Mouse (Mus musculus) ES-E14 (cell line): Measurements from ENCODE around the gene Mn1. TPM values are rescaled to one million over a fixed set of nuclear protein-coding genes. Genes with fewer than 3 reads are reported as not detected.

Experiments used
- DNase-seq: peaks from one replicate; pipeline ENCODE4 v3.0.0-alpha.2; 2013; ENCODE audit warnings: low read depth, low spot score
- H3K27ac ChIP-seq: 2 replicates; pipeline ENCODE4 v1.5.1; 2012; ENCODE audit warnings: low read depth, mild to moderate bottlenecking, low read length, moderate library complexity, mixed read lengths; ENCODE audit not compliant: poor library complexity, insufficient read depth, severe bottlenecking
- H3K36me3 ChIP-seq: 2 replicates; pipeline ENCODE4 v1.6.1; 2012; ENCODE audit warnings: mild to moderate bottlenecking, low read length, moderate library complexity, mixed read lengths; ENCODE audit not compliant: control insufficient read depth, poor library complexity, insufficient read depth, severe bottlenecking
- H3K4me1 ChIP-seq, 2 experiments: fragments of 150-350 bp in 1 of 2; sonication (generic) in 1 of 2; 2 replicates each; pipeline ENCODE4 v1.6.1; 2012; ENCODE audit warnings: low read length in 2 of 2, mild to moderate bottlenecking in 1 of 2, mixed read lengths in 1 of 2; ENCODE audit not compliant: control insufficient read depth in 2 of 2, insufficient read depth in 2 of 2, poor library complexity in 1 of 2
- H3K4me3 ChIP-seq, 2 experiments: fragments of 150-350 bp in 1 of 2; sonication (generic) in 1 of 2; 2 replicates each; pipeline ENCODE4 v1.5.1; 2012; ENCODE audit warnings: low read length in 2 of 2, low read depth in 1 of 2, mild to moderate bottlenecking in 1 of 2, mixed read lengths in 1 of 2; ENCODE audit not compliant: insufficient read depth in 1 of 2, poor library complexity in 1 of 2, severe bottlenecking in 1 of 2
- H3K9ac ChIP-seq: 2 replicates; pipeline ENCODE4 v1.6.1; 2012; ENCODE audit warnings: low read depth, mild to moderate bottlenecking, low read length, mixed read lengths; ENCODE audit not compliant: poor library complexity, insufficient read depth, severe bottlenecking
- H3K9me3 ChIP-seq: fragments of 150-350 bp; sonication (generic); 2 replicates; pipeline ENCODE4 v1.6.1; 2012; ENCODE audit warnings: low read depth, mild to moderate bottlenecking, low read length; ENCODE audit not compliant: control insufficient read depth, insufficient read depth
- CHD2 ChIP-seq: IDR thresholded peaks from 2 replicates; pipeline ENCODE4 v1.6.1; 2014; ENCODE audit warnings: mild to moderate bottlenecking, low read depth, low read length, inconsistent platforms
- HCFC1 ChIP-seq: IDR thresholded peaks from 2 replicates; pipeline ENCODE4 v1.6.1; 2012; ENCODE audit warnings: low read length, inconsistent platforms, borderline replicate concordance; ENCODE audit not compliant: insufficient read depth
- MAFK ChIP-seq: IDR thresholded peaks from 2 replicates; pipeline ENCODE4 v1.6.1; 2014; ENCODE audit warnings: mild to moderate bottlenecking, low read depth, low read length, inconsistent platforms; ENCODE audit not compliant: insufficient read depth
- ZC3H11A ChIP-seq: IDR thresholded peaks from 2 replicates; pipeline ENCODE4 v1.6.1; 2012; ENCODE audit warnings: low read depth, mild to moderate bottlenecking, inconsistent platforms, low read length, borderline replicate concordance
- ZNF384 ChIP-seq: IDR thresholded peaks from 2 replicates; pipeline ENCODE4 v1.6.1; 2012; ENCODE audit warnings: low read depth, low read length, inconsistent platforms
- in situ Hi-C, 2 experiments: fragments of 600-800 bp; cut with MboI; formaldehyde crosslinking; loops; one replicate each; pipeline ENCODE4 v1.15.1; 2025; ENCODE audit warnings: low sequenced_read_pairs in 2 of 2, inconsistent platforms in 1 of 2; ENCODE audit not compliant: unreplicated experiment in 2 of 2
- total RNA-seq: library from RNA; depleted of rRNA; stranded (reverse); fragments of 300-350 nt; gene quantifications from 2 replicates; pipeline ENCODE4 v1.2.3, GENCODE M21; 2012

The Mn1 gene
- total RNA-seq, 1 experiment = 1.9 TPM

DNA sequence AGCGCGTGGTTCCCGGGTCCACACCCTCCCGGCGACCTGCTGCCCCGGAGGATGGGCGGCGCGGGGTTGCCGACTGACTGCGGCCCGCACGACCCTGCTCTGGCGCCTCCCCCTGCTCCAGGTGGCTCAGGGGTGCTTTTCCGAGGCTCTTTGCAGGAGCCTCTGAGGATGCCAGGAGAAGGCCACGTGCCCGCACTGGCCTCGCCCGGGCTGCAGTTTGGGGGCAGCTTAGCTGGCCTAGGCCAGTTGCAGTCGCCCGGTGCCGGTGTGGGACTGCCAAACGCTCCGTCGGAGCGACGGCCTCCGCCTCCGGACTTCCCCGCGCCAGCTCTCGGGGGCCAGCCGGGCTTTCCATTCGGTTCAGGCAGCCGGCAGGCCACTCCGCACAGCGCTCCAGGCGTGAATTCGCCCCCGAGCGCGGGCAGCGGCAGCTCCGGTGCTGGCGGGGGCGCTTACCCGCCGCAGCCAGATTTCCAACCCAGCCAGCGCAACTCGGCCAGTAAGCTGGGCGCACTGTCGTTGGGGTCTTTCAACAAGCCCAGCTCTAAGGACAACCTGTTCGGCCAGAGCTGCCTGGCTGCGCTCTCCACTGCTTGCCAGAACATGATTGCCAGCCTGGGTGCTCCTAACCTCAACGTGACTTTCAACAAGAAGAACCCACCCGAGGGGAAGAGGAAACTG is 3.0 kb downstream of the Mn1 start:
- peak overlapping the region; percentile 31; the same call in 1 of the 2 replicates for H3K9ac ChIP-seq
- peaks cover 2 to 13% of the 10 kb centered on the region in 2 experiments; a peak in 1 of 4 replicates for H3K4me1 ChIP-seq
- no peaks in the 10 kb centered on the region for H3K36me3 ChIP-seq
- in situ Hi-C loops = no loop called here
- H3K9me3 ChIP-seq = no peaks in the 10 kb centered on the region
- DNase-seq = no peak
- no peak for TF ChIP-seq ZNF384
- TF ChIP-seq MAFK = no peak
- TF ChIP-seq CHD2 = no peak
- no peak for TF ChIP-seq HCFC1
- TF ChIP-seq ZC3H11A = no peak
- H3K4me3 ChIP-seq = peak overlapping the region; percentile 38 to 91; a peak in 3 of 4 replicates
- no peak overlapping the region for H3K27ac ChIP-seq

DNA sequence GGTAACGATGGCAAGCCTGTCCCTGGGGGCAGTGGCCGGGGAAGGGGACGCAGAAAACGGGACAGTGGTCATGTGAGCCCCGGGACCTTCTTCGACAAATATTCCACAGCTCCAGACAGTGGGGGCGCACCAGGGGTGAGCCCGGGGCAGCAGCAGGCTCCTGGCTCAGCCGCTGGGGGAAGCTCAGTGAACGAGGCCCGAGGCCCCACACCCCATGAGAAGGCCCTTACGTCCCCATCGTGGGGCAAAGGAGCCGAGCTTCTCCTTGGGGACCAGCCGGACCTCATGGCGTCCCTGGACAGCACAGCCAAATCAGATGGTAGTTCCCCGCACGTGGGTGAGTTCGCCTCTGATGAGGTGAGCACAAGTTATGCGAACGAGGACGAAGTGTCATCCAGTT is 3.7 kb downstream of the Mn1 start:
- H3K4me1 ChIP-seq = peaks cover 2 to 13% of the 10 kb centered on the region in 2 experiments; a peak in 1 of 4 replicates
- no peaks in the 10 kb centered on the region for H3K9me3 ChIP-seq
- peak overlapping the region in 1 of 2 experiments; percentile 91; a peak in 2 of 4 replicates for H3K4me3 ChIP-seq
- TF ChIP-seq HCFC1 (no peak), CHD2 (no peak), ZNF384 (no peak), MAFK (no peak), ZC3H11A (no peak)
- in situ Hi-C loops = no loop called here
- DNase-seq = no peak
- H3K36me3 ChIP-seq = no peaks in the 10 kb centered on the region
- no peak overlapping the region for H3K9ac ChIP-seq
- H3K27ac ChIP-seq = no peak overlapping the region

DNA sequence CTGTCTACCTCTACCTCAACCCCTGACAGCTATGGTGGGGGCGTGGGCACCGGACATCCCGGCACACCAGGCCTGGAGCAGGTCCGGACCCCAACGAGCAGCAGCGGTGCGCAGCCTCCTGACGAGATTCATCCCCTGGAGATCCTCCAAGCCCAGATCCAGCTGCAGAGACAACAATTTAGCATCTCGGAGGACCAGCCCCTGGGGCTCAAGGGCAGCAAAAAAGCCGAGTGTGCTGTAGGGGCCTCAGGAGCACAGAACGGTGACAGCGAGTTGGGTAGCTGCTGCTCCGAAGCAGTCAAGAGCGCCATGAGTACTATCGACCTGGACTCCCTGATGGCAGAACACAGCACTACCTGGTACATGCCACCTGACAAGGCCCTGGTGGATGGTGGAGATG is 4.3 kb downstream of the Mn1 start:
- Histone ChIP-seq H3K4me3 (peak overlapping the region in 1 of 2 experiments; percentile 24; a peak in 1 of 4 replicates), H3K27ac (no peak overlapping the region), H3K9ac (no peak overlapping the region), H3K9me3 (no peaks in the 10 kb centered on the region), H3K36me3 (no peaks in the 10 kb centered on the region), H3K4me1 (peaks cover 0 to 13% of the 10 kb centered on the region in 2 experiments; a peak in 1 of 4 replicates)
- no peak for TF ChIP-seq HCFC1
- DNase-seq = no peak
- in situ Hi-C loops = no loop called here

DNA sequence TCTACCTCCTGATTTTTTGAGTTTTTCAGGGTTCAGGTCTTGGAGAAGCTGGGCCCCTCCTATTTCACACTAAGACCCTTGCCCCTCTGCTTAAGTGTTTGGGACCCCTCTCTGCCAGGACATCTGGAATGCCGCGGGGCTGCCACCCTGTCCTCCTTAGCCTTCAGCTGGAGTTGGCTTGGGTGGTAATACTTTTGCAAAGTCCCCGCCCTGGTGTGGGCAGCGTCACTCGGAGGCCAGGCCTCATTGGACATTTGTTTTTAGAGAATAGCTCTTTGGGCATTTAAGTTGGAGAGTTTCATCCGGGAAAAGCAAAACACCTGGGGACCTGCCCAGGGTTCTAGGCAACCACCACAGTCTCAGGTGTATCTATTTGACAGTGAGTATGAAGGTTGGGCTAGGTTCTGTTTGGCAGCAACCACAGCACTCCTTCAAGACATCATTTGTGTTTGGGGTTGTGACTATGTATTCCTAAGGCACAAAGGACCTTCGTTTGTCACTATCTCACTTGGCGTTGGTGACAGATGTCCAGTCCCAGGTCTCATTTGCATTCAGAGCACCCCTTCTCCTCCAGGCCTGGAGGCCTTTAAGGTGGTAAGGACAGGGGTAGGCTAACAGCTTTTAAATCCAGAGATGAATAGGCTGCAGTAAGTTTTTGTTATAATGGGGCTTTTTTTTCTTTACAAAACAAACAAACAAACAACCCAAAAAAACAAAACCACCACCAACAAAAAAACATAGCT is 5.1 kb downstream of the Mn1 start:
- Histone ChIP-seq H3K4me3 (no peak overlapping the region), H3K36me3 (no peaks in the 10 kb centered on the region), H3K9me3 (no peaks in the 10 kb centered on the region), H3K4me1 (peaks cover 0 to 13% of the 10 kb centered on the region in 2 experiments; a peak in 1 of 4 replicates), H3K27ac (no peak overlapping the region), H3K9ac (no peak overlapping the region)
- no peak for DNase-seq
- in situ Hi-C loops = no loop called here
- TF ChIP-seq HCFC1 (no peak), MAFK (no peak), ZC3H11A (no peak), CHD2 (no peak), ZNF384 (no peak)

DNA sequence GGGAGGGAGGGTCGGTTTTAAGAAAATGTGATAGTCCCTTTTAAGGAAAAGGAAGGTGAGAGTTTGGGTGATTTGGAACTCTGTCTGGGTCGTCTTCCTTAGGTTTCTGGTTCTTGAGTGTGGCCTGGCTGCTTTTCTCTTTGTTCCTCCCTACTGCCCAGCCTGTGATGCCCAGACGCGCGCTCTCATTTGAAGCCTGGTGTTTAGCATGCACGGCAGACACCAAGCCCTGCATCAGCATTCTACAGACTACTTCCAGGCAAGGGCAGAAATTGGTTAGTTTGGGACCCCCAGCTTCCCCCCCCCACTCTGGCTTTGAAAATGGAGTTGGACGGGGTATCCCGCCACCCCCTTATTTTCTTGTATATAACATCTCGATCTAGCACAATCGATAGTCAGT is 5.8 kb downstream of the Mn1 start:
- in situ Hi-C loops = no loop called here
- Histone ChIP-seq H3K27ac (no peak overlapping the region), H3K36me3 (no peaks in the 10 kb centered on the region), H3K4me1 (peaks cover 0 to 13% of the 10 kb centered on the region in 2 experiments; a peak in 1 of 4 replicates), H3K4me3 (no peak overlapping the region), H3K9me3 (no peaks in the 10 kb centered on the region), H3K9ac (no peak overlapping the region)
- DNase-seq = no peak
- TF ChIP-seq MAFK (no peak), ZNF384 (no peak), HCFC1 (no peak)
